Mouse (Mus musculus) embryonic facial prominence, embryonic 12.5 days (tissue): ENCODE data around the gene Als2cl. TPM values are rescaled to one million over a fixed set of nuclear protein-coding genes. Genes with fewer than 3 reads are reported as not detected.

Experiments used
- ATAC-seq: fragments of 200-750 bp; cut with Nextera tagmentation; 2 replicates; pipeline ENCODE4 v1.8.0; 2017; ENCODE audit not compliant: insufficient number of reproducible peaks, insufficient read depth, low FRiP score, low TSS enrichment
- H3K27ac ChIP-seq: fragments of 300-500 bp; sonication (generic); 2 replicates; pipeline ENCODE4 v1.5.1; 2016; ENCODE audit warnings: mild to moderate bottlenecking
- H3K27me3 ChIP-seq: fragments of 300-500 bp; sonication (generic); 2 replicates; pipeline ENCODE4 v1.6.1; 2016; ENCODE audit warnings: mild to moderate bottlenecking, moderate library complexity
- H3K36me3 ChIP-seq: fragments of 300-500 bp; sonication (generic); 2 replicates; pipeline ENCODE4 v1.6.1; 2016; ENCODE audit warnings: mild to moderate bottlenecking
- H3K4me1 ChIP-seq: fragments of 300-500 bp; sonication (generic); 2 replicates; pipeline ENCODE4 v1.6.1; 2016
- H3K4me2 ChIP-seq: fragments of 300-500 bp; sonication (generic); replicated peaks from 2 replicates; pipeline ENCODE4 v1.6.1; 2016; ENCODE audit warnings: mild to moderate bottlenecking, moderate library complexity
- H3K4me3 ChIP-seq: fragments of 300-500 bp; sonication (generic); 2 replicates; pipeline ENCODE4 v1.5.1; 2016; ENCODE audit warnings: mild to moderate bottlenecking
- H3K9ac ChIP-seq: fragments of 300-500 bp; sonication (generic); 2 replicates; pipeline ENCODE4 v1.6.1; 2016; ENCODE audit warnings: mild to moderate bottlenecking, moderate library complexity
- H3K9me3 ChIP-seq: fragments of 300-500 bp; sonication (generic); 2 replicates; pipeline ENCODE4 v1.6.1; 2016; ENCODE audit warnings: mild to moderate bottlenecking, moderate library complexity
- WGBS: fragments of 180-500 bp; shearing (Covaris S2); methylation state at CpG from one replicate; pipeline ENCODE4 v1.1.7; 2016; 5-methylcytosine and 5-hydroxymethylcytosine counted together
- polyA plus RNA-seq: library from polyadenylated mRNA; unstranded; fragments of >200 nt; fragmentation: Nextera tagmentation; extraction: Ambion mirVana; gene quantifications from 2 replicates; pipeline ENCODE4 v1.2.1, GENCODE M21; 2016

Gene Als2cl
- polyA plus RNA-seq, 1 experiment from 2014 or later = 2.2 TPM

- peaks cover 9% of the 10 kb centered on the region for H3K4me1 ChIP-seq
- no peak overlapping the region for H3K9ac ChIP-seq
- H3K4me3 ChIP-seq = no peak overlapping the region
- H3K4me2 ChIP-seq = no peak overlapping the region
- H3K9me3 ChIP-seq = no peaks in the 10 kb centered on the region
- no peak overlapping the region for H3K27ac ChIP-seq
- H3K36me3 ChIP-seq = no peaks in the 10 kb centered on the region
- peaks cover 27% of the 10 kb centered on the region for H3K27me3 ChIP-seq
- 38% methylated on average over 5 of the region's 5 CpGs for WGBS
- ATAC-seq = no peak
These were observed 21.1 kb upstream of the Als2cl start for GRCm38 (mm10) chr9:110858523-110858922.

DNA sequence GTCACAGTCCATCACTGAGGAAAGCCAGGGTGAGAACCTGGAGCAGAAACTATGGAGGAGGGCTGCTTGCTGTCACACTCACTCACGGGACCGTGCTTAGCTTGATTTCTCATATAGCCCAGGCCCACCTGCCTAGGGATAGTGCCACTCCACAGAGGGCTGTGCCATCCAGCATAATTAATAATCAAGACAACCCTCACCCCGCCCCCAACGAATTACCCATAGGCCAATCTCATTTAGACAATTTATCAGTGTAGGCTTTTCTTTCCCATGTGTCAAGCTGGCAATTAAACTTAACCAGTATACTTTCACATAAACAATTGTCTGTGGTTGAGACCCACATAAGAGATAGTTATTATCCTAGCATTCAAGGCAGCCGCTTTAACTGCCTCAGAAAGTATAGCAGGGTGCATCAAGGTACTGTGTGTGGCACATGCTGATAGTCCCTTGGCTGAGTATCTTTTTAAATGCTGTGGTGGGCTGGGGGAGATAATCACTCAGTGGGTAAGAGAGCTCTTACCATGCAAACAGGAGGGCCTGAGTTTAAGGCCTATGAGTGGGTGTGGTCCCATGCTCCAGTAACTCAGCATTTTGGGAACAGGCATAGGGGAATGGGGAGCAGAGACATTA, 20.6 kb upstream of the Als2cl start:
- 82% methylated on average over 5 of the region's 5 CpGs for WGBS
- H3K9me3 ChIP-seq = no peaks in the 10 kb centered on the region
- ATAC-seq = no peak

GRCm38 (mm10) chr9:110871030-110871429, 8.6 kb upstream of the Als2cl start:
- 17% methylated on average over 7 of the region's 7 CpGs for WGBS
- H3K27ac ChIP-seq = no peak overlapping the region
- H3K27me3 ChIP-seq = peaks cover 29% of the 10 kb centered on the region
- H3K4me1 ChIP-seq = peaks cover 20% of the 10 kb centered on the region
- no peaks in the 10 kb centered on the region for H3K36me3 ChIP-seq
- ATAC-seq = no peak
- no peak overlapping the region for H3K4me2 ChIP-seq
- no peak overlapping the region for H3K9ac ChIP-seq
- H3K9me3 ChIP-seq = no peaks in the 10 kb centered on the region
- H3K4me3 ChIP-seq = no peak overlapping the region

More for the DNA sequence above, 20.6 kb upstream of the Als2cl start:
- H3K4me1 ChIP-seq = peaks cover 9% of the 10 kb centered on the region
- no peak overlapping the region for H3K9ac ChIP-seq
- H3K36me3 ChIP-seq = no peaks in the 10 kb centered on the region
- no peak overlapping the region for H3K4me3 ChIP-seq
- no peak overlapping the region for H3K4me2 ChIP-seq
- H3K27ac ChIP-seq = no peak overlapping the region
- peaks cover 27% of the 10 kb centered on the region for H3K27me3 ChIP-seq

DNA sequence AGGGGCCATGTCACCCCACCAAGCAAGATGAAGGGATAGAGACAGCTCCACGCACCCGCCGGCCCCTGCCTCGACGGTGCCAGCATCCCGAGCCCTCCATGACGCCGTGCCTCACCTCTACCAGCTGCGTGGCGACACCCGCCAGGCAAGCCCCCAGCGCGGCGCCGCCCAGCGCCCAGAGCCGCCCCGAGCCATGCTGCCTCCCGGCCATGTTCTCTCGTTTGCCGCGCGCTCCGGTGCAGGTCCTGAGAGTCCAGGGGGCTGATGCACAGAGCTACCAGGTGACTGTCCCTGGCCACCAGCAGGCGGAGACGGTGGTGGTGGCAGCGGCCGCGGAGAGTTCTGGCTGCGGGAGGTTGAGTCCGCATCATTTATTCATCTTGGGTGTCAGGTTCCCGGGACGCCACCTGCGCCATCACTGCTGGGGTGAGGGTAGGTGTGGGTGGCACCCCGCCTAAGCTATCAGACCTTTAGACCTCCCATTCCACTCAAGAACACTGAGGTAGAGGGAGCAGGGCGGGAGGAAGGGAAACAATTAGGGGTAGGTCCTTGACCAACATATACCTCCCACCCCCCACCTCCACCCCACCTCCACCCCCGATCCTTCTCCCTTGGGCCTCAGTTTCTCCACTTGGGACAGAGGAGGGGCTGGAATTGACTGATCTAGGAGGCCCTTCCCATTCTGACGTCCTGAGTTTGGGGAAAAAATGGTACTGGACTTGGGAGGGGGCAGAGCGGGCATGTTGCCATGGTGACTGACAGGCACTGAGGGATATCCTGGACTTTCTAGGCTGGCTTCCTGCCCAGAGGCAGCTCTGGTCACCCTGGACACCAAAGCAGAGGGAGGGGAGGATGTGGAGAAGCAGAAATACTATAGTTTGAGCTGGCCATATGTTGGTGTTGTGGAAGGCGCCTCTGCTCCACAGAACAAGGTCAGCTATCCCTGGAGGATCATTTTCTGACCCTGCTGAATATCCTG, 5.7 kb upstream of the Als2cl start:
- Histone ChIP-seq H3K27ac (no peak overlapping the region), H3K27me3 (peaks cover 45% of the 10 kb centered on the region), H3K36me3 (no peaks in the 10 kb centered on the region), H3K9ac (0 out of 2 replicates have a peak overlapping the region, but pooled peaks have one; percentile 9), H3K4me2 (peak overlapping the region; percentile 54), H3K4me1 (peaks cover 20% of the 10 kb centered on the region), H3K9me3 (no peaks in the 10 kb centered on the region), H3K4me3 (peak overlapping the region; percentile 26)
- WGBS = 10% methylated on average over 40 of the region's 40 CpGs
- ATAC-seq = no peak

- no peak for ATAC-seq
- H3K4me3 ChIP-seq = no peak overlapping the region
- no peaks in the 10 kb centered on the region for H3K36me3 ChIP-seq
- H3K27ac ChIP-seq = no peak overlapping the region
- H3K9me3 ChIP-seq = no peaks in the 10 kb centered on the region
- peaks cover 52% of the 10 kb centered on the region for H3K27me3 ChIP-seq
- H3K4me2 ChIP-seq = no peak overlapping the region
- peaks cover 25% of the 10 kb centered on the region for H3K4me1 ChIP-seq
- WGBS = 8% methylated on average over 3 of the region's 3 CpGs
- H3K9ac ChIP-seq = no peak overlapping the region
These were observed 4.9 kb upstream of the Als2cl start for GRCm38 (mm10) chr9:110874660-110875191.

- Histone ChIP-seq H3K36me3 (no peaks in the 10 kb centered on the region), H3K9ac (no peak overlapping the region), H3K4me2 (no peak overlapping the region), H3K9me3 (no peaks in the 10 kb centered on the region), H3K27me3 (peaks cover 58% of the 10 kb centered on the region), H3K27ac (no peak overlapping the region), H3K4me3 (no peak overlapping the region), H3K4me1 (peaks cover 28% of the 10 kb centered on the region)
- ATAC-seq = no peak
- WGBS = 24% methylated on average over 4 of the region's 6 CpGs
These were observed 4.4 kb upstream of the Als2cl start for GRCm38 (mm10) chr9:110875288-110875695.

DNA sequence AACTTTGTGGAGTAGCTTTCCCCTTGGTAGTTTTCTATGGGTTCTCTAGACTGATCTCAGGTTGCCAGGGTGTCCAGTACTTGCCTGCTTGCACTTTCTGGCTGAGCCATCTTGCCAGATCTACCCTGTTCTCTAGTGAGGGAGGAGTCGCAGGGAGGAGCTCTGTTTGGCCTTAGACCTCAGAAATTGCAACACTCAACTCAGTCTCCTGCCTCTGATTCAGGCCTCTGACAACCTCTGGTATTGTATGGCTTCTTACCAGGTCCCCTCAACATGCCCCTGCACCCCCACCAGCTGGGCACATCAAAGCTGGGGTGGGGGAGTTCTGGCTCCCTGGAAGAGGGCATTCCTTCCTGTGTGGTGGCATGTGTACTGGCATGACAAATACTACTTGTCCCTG, 2.3 kb upstream of the Als2cl start:
- H3K9ac ChIP-seq = no peak overlapping the region
- H3K9me3 ChIP-seq = no peaks in the 10 kb centered on the region
- H3K27ac ChIP-seq = no peak overlapping the region
- ATAC-seq = no peak
- H3K4me3 ChIP-seq = no peak overlapping the region
- H3K36me3 ChIP-seq = no peaks in the 10 kb centered on the region
- peaks cover 74% of the 10 kb centered on the region for H3K27me3 ChIP-seq
- no peak overlapping the region for H3K4me2 ChIP-seq
- H3K4me1 ChIP-seq = peaks cover 28% of the 10 kb centered on the region
- WGBS = 83% methylated on average over 1 of the region's 1 CpGs

DNA sequence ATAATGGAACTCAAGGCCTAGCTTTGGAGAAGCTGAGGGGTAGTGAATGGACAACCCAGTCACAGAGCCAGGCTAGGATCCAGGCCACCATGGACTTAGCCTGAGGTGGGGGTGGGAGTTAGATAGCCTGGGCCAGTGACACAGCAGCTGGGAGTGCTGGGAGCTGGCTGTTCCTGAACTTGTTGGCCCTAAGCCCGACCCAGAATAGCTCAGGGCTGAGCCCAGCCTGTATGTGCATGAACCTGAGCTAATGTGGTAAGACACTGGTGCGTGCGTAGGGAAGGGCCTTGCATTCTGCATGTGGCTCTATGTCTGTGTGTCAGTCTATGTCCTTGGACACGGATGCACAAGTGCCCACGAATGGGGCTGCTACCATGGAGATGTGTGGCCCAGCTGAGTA, 1.8 kb upstream of the Als2cl start:
- peaks cover 28% of the 10 kb centered on the region for H3K4me1 ChIP-seq
- no peak overlapping the region for H3K4me2 ChIP-seq
- no peak overlapping the region for H3K9ac ChIP-seq
- H3K4me3 ChIP-seq = no peak overlapping the region
- H3K27me3 ChIP-seq = peaks cover 70% of the 10 kb centered on the region
- H3K36me3 ChIP-seq = no peaks in the 10 kb centered on the region
- H3K9me3 ChIP-seq = no peaks in the 10 kb centered on the region
- H3K27ac ChIP-seq = no peak overlapping the region
- ATAC-seq = no peak
- WGBS = 78% methylated on average over 5 of the region's 5 CpGs

GRCm38 (mm10) chr9:110879998-110880561, 410 bp downstream of the Als2cl start, which contains the start of gene Tmie:
Gene Tmie, minus strand, starts transcription at chr9:110880113.
- Histone ChIP-seq H3K4me2 (peak within 1 kb of the TSS; percentile 93), H3K9me3 (no peaks in the 10 kb centered on the region), H3K27me3 (peaks cover 50% of the 10 kb centered on the region), H3K27ac (no peak within 1 kb of the TSS), H3K9ac (peak within 1 kb of the TSS; percentile 56), H3K4me1 (peaks cover 12% of the 10 kb centered on the region), H3K4me3 (peak within 1 kb of the TSS; percentile 55), H3K36me3 (no peaks in the 10 kb centered on the region)
- under 1% methylated on average over 40 of the region's 57 CpGs for WGBS
- ATAC-seq = peak; percentile 57

- no peak overlapping the region for H3K27ac ChIP-seq
- 80% methylated on average over 4 of the region's 4 CpGs for WGBS
- no peaks in the 10 kb centered on the region for H3K9me3 ChIP-seq
- peak overlapping the region; percentile 93 for H3K4me2 ChIP-seq
- H3K27me3 ChIP-seq = peaks cover 50% of the 10 kb centered on the region
- peaks cover 8% of the 10 kb centered on the region for H3K4me1 ChIP-seq
- no peaks in the 10 kb centered on the region for H3K36me3 ChIP-seq
- H3K9ac ChIP-seq = no peak overlapping the region
- peak overlapping the region; percentile 55; the same call in 1 of the 2 replicates for H3K4me3 ChIP-seq
- ATAC-seq = no peak
These were observed 1.1 kb downstream of the Als2cl start for GRCm38 (mm10) chr9:110880772-110881171.

DNA sequence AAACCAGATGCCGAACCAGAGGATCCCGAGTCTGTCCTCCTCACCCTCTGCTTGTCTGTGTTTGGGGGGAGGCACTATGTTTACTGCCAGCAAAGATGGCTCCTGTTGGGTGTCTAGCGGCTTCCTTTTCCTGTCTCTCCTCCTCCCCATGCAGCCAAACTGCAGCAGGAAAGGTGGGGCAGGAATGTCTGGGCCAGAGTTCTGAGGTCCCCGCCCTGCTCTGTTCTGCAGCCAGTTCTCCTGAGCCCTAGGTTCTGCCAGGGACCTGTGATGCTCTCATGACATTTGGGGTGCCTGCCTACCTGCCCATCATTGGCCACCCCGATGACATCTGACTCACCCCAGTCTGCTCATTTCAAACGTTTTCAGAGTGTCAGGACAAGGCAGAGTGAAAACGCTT, 2.3 kb downstream of the Als2cl start:
- no peaks in the 10 kb centered on the region for H3K36me3 ChIP-seq
- no peak overlapping the region for H3K4me2 ChIP-seq
- H3K4me3 ChIP-seq = no peak overlapping the region
- ATAC-seq = no peak
- H3K9me3 ChIP-seq = no peaks in the 10 kb centered on the region
- no peak overlapping the region for H3K27ac ChIP-seq
- peaks cover 50% of the 10 kb centered on the region for H3K27me3 ChIP-seq
- peaks cover 8% of the 10 kb centered on the region for H3K4me1 ChIP-seq
- H3K9ac ChIP-seq = no peak overlapping the region
- WGBS = 73% methylated on average over 7 of the region's 7 CpGs
